Mouse (Mus musculus) lung, embryonic 14.5 days (tissue): ENCODE data around the gene Gm17555. TPM values are rescaled to one million over a fixed set of nuclear protein-coding genes. Genes with fewer than 3 reads are reported as not detected.
"Not testable (repeated sequence)": the region's sequence is repeated elsewhere in the genome, so short reads cannot be mapped to it uniquely, and the experiment has no call there.

Experiments used
- ATAC-seq: fragments of 200-750 bp; cut with Nextera tagmentation; 2 replicates; pipeline ENCODE4 v1.8.0; 2017; ENCODE audit warnings: mild to moderate bottlenecking, moderate TSS enrichment, moderate library complexity; ENCODE audit not compliant: insufficient read depth
- DNase-seq: peaks from one replicate; pipeline ENCODE4 v3.0.0-alpha.2; 2015
- H3K27ac ChIP-seq: fragments of 300-500 bp; sonication (generic); 2 replicates; pipeline ENCODE4 v1.5.1; 2014; ENCODE audit warnings: low read depth, mild to moderate bottlenecking, moderate library complexity
- H3K27me3 ChIP-seq: fragments of 300-500 bp; sonication (generic); 2 replicates; pipeline ENCODE4 v1.6.1; 2014; ENCODE audit warnings: low read length, control low read depth; ENCODE audit not compliant: insufficient read depth
- H3K36me3 ChIP-seq: fragments of 300-500 bp; sonication (generic); 2 replicates; pipeline ENCODE4 v1.6.1; 2014; ENCODE audit warnings: control low read depth; ENCODE audit not compliant: insufficient read depth
- H3K4me1 ChIP-seq: fragments of 300-500 bp; sonication (generic); 2 replicates; pipeline ENCODE4 v1.6.1; 2014; ENCODE audit warnings: antibody characterized with exemption, control low read depth; ENCODE audit not compliant: insufficient read depth
- H3K4me2 ChIP-seq: fragments of 300-500 bp; sonication (generic); 2 replicates; pipeline ENCODE4 v1.6.1; 2014; ENCODE audit warnings: mild to moderate bottlenecking
- H3K4me3 ChIP-seq: fragments of 300-500 bp; sonication (generic); 2 replicates; pipeline ENCODE4 v1.5.1; 2014; ENCODE audit warnings: low read depth, low read length
- H3K9ac ChIP-seq: fragments of 300-500 bp; sonication (generic); 2 replicates; pipeline ENCODE4 v1.6.1; 2014
- H3K9me3 ChIP-seq: fragments of 300-500 bp; sonication (generic); 2 replicates; pipeline ENCODE4 v1.6.1; 2016; ENCODE audit warnings: low read depth, low read length, control low read depth
- CTCF ChIP-seq: IDR thresholded peaks from 2 replicates; pipeline ENCODE4 v1.5.1; 2016; ENCODE audit warnings: antibody characterized with exemption, low read depth
- WGBS: fragments of 180-500 bp; shearing (Covaris S2); extraction: QIAGEN DNeasy Blood & Tissue Kit; methylation state at CpG from one replicate; pipeline ENCODE4 v1.1.7; 2014; 5-methylcytosine and 5-hydroxymethylcytosine counted together
- polyA plus RNA-seq: library from polyadenylated mRNA; unstranded; fragments of >200 nt; fragmentation: Nextera tagmentation; extraction: Ambion mirVana; gene quantifications from 2 replicates; pipeline ENCODE4 v1.2.1, GENCODE M21; 2014

Gene Gm17555
- not detected in 2 replicates for polyA plus RNA-seq

DNA sequence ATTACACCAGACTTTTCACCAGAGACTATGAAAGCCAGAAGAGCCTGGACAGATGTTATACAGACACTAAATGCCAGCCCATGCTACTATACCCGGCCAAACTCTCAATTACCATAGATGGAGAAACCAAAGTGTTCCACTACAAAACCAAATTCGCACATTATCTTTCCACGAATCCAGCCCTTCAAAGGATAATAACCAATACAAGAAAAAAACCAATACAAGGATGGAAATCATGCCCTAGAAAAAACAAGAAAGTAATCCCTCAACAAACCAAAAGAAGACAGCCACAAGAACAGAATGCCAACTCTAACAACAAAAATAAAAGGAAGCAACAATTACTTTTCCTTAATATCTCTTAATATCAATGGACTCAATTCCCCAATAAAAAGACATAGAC is at the start of gene Gm17555:
Gene Gm17555, plus strand, starts transcription at position 301 of the 400 bp plus-strand sequence.
- not testable (repeated sequence) for H3K4me3 ChIP-seq, H3K9me3 ChIP-seq, ATAC-seq, H3K27me3 ChIP-seq, H3K4me2 ChIP-seq, H3K4me1 ChIP-seq, H3K9ac ChIP-seq, H3K27ac ChIP-seq, H3K36me3 ChIP-seq, DNase-seq
- 87% methylated on average over 3 of the region's 3 CpGs for WGBS

DNA sequence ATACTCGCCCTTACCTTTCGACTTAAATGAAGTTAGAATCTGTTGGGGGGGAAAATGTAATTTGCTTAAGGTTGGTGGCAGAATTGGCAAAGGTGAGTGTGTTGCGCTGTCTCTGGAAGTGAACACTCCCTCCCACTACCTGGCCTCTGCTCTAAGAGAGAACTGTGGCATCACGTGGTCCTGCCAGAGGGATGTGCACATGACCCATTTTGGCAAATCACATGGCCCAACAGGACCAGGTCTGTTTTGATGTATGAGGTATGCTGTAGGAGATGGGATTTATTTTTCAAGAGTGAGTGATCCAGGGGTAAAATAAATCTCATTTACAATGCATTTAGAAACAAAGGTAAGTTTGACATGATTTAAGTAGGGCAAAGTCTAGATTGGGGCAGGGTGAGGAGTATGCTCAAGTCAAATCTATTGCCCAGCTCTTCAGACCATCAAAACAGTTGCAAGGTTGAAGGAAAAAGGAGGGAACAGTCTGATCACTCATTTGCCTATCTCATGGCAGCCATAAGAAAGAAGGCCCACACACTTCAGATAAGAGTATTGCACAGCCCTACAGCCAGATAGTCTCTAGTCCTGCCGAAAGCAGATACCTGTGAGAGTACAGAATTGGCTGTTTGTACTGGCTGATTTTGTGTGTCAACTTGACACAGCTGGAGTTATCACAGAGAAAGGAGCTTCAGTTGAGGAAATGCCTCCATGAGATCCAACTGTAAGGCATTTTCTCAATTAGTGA is 49.5 kb upstream of the Gm17555 start:
- no peak overlapping the region for H3K9ac ChIP-seq
- TF ChIP-seq CTCF: no peak
- WGBS: 94% methylated on average over 5 of the region's 5 CpGs
- H3K36me3 ChIP-seq: peaks cover 28% of the 10 kb centered on the region
- no peak overlapping the region for H3K4me2 ChIP-seq
- H3K9me3 ChIP-seq: no peaks in the 10 kb centered on the region
- no peaks in the 10 kb centered on the region for H3K27me3 ChIP-seq
- DNase-seq (no peak), ATAC-seq (peak; percentile 58; the same call in 1 of the 2 replicates)
- no peak overlapping the region for H3K27ac ChIP-seq
- H3K4me1 ChIP-seq: no peaks in the 10 kb centered on the region
- no peak overlapping the region for H3K4me3 ChIP-seq

GRCm38 (mm10) chr2:126166335-126166734 is 48.6 kb upstream of the Gm17555 start:
- TF ChIP-seq CTCF: no peak
- Histone ChIP-seq H3K9me3 (no peaks in the 10 kb centered on the region), H3K4me3 (no peak overlapping the region), H3K4me1 (no peaks in the 10 kb centered on the region), H3K27ac (no peak overlapping the region; the same call in 1 of the 2 replicates), H3K4me2 (no peak overlapping the region), H3K27me3 (no peaks in the 10 kb centered on the region), H3K36me3 (peaks cover 20% of the 10 kb centered on the region), H3K9ac (no peak overlapping the region)
- DNase-seq (no peak), ATAC-seq (no peak)

DNA sequence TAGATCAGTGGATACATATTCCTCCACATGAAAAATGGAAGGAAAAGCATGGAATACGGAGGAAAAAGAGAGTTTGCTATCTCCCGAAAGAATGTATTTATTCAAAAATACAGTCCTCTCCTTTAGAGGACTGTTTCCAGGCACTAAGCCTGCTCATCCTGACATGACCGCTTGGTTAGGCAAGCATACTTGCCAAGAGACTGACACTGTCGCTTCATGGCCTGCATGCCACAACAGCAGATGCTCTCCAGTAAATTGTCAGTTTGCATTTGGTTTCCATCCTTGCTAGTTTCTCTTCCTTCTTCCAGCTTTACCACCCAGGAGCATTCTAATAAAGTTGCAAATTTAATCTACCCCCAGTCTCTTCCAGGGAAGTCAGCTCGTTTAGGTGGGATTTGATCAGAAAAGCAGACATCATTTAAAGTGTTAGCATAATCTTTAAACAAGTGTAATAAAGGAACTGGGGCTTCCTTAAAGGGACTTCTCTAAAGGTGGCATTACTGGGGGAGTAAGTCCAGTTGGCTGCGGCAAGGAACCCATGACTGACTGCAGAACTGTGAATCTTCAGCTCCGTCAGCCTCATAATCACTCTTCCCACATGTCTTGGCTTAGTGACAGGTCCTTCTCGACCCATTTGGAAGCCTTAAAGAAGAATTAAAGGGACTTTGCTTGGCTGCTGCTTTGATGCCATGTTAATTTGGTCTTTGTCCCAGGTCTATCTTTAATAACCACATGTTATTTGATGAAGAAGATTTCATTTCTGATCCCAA is 47.9 kb upstream of the Gm17555 start:
- Histone ChIP-seq H3K4me2 (no peak overlapping the region), H3K27me3 (no peaks in the 10 kb centered on the region), H3K9ac (no peak overlapping the region), H3K36me3 (peaks cover 14% of the 10 kb centered on the region; the same call in 1 of the 2 replicates), H3K27ac (no peak overlapping the region), H3K4me3 (no peak overlapping the region), H3K4me1 (no peaks in the 10 kb centered on the region), H3K9me3 (no peaks in the 10 kb centered on the region)
- TF ChIP-seq CTCF: no peak
- no peak for ATAC-seq
- 78% methylated on average over 8 of the region's 8 CpGs for WGBS
- no peak for DNase-seq

GRCm38 (mm10) chr2:126171427-126171826 is 43.5 kb upstream of the Gm17555 start:
- no peak for ATAC-seq

GRCm38 (mm10) chr2:126191306-126191705 is 23.6 kb upstream of the Gm17555 start:
- Histone ChIP-seq H3K4me3 (no peak overlapping the region), H3K36me3 (no peaks in the 10 kb centered on the region), H3K4me1 (no peaks in the 10 kb centered on the region), H3K27ac (no peak overlapping the region), H3K27me3 (no peaks in the 10 kb centered on the region), H3K9me3 (no peaks in the 10 kb centered on the region), H3K9ac (no peak overlapping the region), H3K4me2 (no peak overlapping the region)
- ATAC-seq (no peak), DNase-seq (peak; percentile 9)
- no peak for TF ChIP-seq CTCF
- WGBS: 49% methylated on average over 4 of the region's 4 CpGs

More at GRCm38 (mm10) chr2:126171427-126171826, 43.5 kb upstream of the Gm17555 start:
- H3K4me1 ChIP-seq: no peaks in the 10 kb centered on the region
- H3K4me3 ChIP-seq: no peak overlapping the region
- no peak for TF ChIP-seq CTCF
- 91% methylated on average over 1 of the region's 1 CpGs for WGBS
- no peaks in the 10 kb centered on the region for H3K27me3 ChIP-seq
- no peaks in the 10 kb centered on the region for H3K9me3 ChIP-seq
- H3K9ac ChIP-seq: no peak overlapping the region
- no peak overlapping the region for H3K27ac ChIP-seq
- H3K36me3 ChIP-seq: no peaks in the 10 kb centered on the region
- no peak overlapping the region for H3K4me2 ChIP-seq
- no peak for DNase-seq

DNA sequence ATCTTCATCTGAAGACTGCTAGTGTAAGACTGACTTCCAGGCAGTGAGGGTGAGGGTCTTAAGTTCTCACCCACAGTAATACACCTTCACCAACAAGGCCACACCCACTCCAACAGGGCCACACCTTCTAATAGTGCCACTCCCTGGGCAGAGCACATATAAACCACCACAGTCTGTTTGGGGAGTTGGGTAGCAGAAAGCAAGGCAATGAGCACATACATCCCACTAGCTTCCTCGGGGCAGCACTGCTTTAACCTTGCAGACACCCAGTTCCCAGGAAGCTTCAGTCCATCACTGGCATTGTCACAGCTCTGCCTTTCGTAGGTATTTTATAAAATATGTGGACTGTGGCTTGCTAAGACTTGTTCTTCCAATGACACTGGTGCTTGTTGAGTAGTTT is 22.8 kb upstream of the Gm17555 start:
- Histone ChIP-seq H3K36me3 (no peaks in the 10 kb centered on the region), H3K9me3 (no peaks in the 10 kb centered on the region), H3K4me1 (no peaks in the 10 kb centered on the region), H3K4me3 (no peak overlapping the region), H3K4me2 (no peak overlapping the region), H3K27ac (no peak overlapping the region), H3K9ac (no peak overlapping the region), H3K27me3 (no peaks in the 10 kb centered on the region)
- DNase-seq: no peak
- WGBS: 80% methylated on average over 2 of the region's 2 CpGs
- ATAC-seq: no peak
- no peak for TF ChIP-seq CTCF
